Mouse (Mus musculus) hindbrain, embryonic 15.5 days (tissue): Measurements from ENCODE around the gene Lao1. TPM values are rescaled to one million over a fixed set of nuclear protein-coding genes. Genes with fewer than 3 reads are reported as not detected.

ENCODE experiments used
- ATAC-seq: fragments of 200-750 bp; cut with Nextera tagmentation; 2 replicates; pipeline ENCODE4 v1.8.0; 2017; ENCODE audit warnings: low read depth, moderate number of reproducible peaks, moderate TSS enrichment; ENCODE audit not compliant: low FRiP score
- H3K27ac ChIP-seq: fragments of 300-500 bp; sonication (generic); replicated peaks from 2 replicates; pipeline ENCODE4 v1.5.1; 2015; ENCODE audit warnings: mild to moderate bottlenecking, inconsistent platforms
- H3K27me3 ChIP-seq: fragments of 300-500 bp; sonication (generic); 2 replicates; pipeline ENCODE4 v1.6.1; 2015; ENCODE audit warnings: control low read depth, inconsistent platforms
- H3K36me3 ChIP-seq: fragments of 300-500 bp; sonication (generic); 2 replicates; pipeline ENCODE4 v1.6.1; 2015; ENCODE audit warnings: control low read depth, inconsistent platforms
- H3K4me1 ChIP-seq: fragments of 300-500 bp; sonication (generic); replicated peaks from 2 replicates; pipeline ENCODE4 v1.6.1; 2015; ENCODE audit warnings: control low read depth, inconsistent platforms
- H3K4me2 ChIP-seq: fragments of 300-500 bp; sonication (generic); 2 replicates; pipeline ENCODE4 v1.6.1; 2015; ENCODE audit warnings: moderate library complexity, mild to moderate bottlenecking, inconsistent platforms
- H3K4me3 ChIP-seq: fragments of 300-500 bp; sonication (generic); 2 replicates; pipeline ENCODE4 v1.5.1; 2015; ENCODE audit warnings: mild to moderate bottlenecking, inconsistent platforms
- H3K9ac ChIP-seq: fragments of 300-500 bp; sonication (generic); 2 replicates; pipeline ENCODE4 v1.6.1; 2015; ENCODE audit warnings: inconsistent platforms
- H3K9me3 ChIP-seq: fragments of 300-500 bp; sonication (generic); 2 replicates; pipeline ENCODE4 v1.6.1; 2016; ENCODE audit warnings: control low read depth, inconsistent platforms
- WGBS: fragments of 180-500 bp; shearing (Covaris S2); methylation state at CpG from one replicate; pipeline ENCODE4 v1.1.7; 2015; 5-methylcytosine and 5-hydroxymethylcytosine counted together
- polyA plus RNA-seq: library from polyadenylated mRNA; unstranded; fragments of >200 nt; fragmentation: Nextera tagmentation; extraction: Ambion mirVana; gene quantifications from 2 replicates; pipeline ENCODE4 v1.2.1, GENCODE M21; 2015

The Lao1 gene
- polyA plus RNA-seq, 1 experiment from 2014 or later = not detected

DNA sequence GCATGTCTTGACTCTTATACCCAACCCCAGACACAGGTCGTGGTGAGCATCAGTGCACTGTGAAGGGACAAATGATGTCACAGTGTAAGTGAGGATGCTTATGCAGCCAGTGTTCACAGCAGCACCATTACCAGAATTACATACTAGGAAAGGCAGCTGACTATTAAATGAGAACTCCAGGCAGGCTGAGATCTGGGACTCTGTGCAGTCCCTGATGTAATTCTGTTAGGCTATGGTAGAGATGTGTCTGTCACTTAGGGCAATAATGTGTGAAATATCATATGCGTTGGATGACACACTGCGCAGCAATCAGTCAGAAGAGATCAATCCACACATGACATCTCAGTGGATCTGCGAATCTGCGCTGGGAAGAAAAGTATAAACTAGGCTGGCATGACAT lies 55.7 kb downstream of the Lao1 start:
- Histone ChIP-seq H3K27me3 (no peaks in the 10 kb centered on the region), H3K36me3 (no peaks in the 10 kb centered on the region), H3K4me1 (peaks cover 9% of the 10 kb centered on the region), H3K9ac (no peak overlapping the region), H3K9me3 (no peaks in the 10 kb centered on the region), H3K4me3 (no peak overlapping the region), H3K4me2 (no peak overlapping the region), H3K27ac (no peak overlapping the region)
- WGBS = 67% methylated on average over 5 of the region's 5 CpGs
- peak; percentile 63; the same call in 1 of the 2 replicates for ATAC-seq

Other genes with a start within 250 kb of the Lao1 start
- not detected in 2 replicates for gene Olfr1340, start 241.4 kb upstream of the Lao1 start, polyA plus RNA-seq
- not detected in 2 replicates for gene Olfr1339, start 229.4 kb upstream of the Lao1 start, polyA plus RNA-seq
- gene Olfr1338, start 202.8 kb upstream of the Lao1 start, polyA plus RNA-seq = not detected in 2 replicates
- not detected in 2 replicates for gene Olfr1337, start 179.0 kb upstream of the Lao1 start, polyA plus RNA-seq
- gene Olfr1335, start 151.6 kb upstream of the Lao1 start, polyA plus RNA-seq = not detected in 2 replicates
- gene Olfr1333, start 125.3 kb upstream of the Lao1 start, polyA plus RNA-seq = not detected in 2 replicates
- gene Olfr1331, start 96.9 kb upstream of the Lao1 start, polyA plus RNA-seq = not detected in 2 replicates
- gene Olfr1330, start 73.0 kb upstream of the Lao1 start, polyA plus RNA-seq = not detected in 2 replicates
- not detected in 2 replicates for gene Olfr1329, start 44.1 kb upstream of the Lao1 start, polyA plus RNA-seq
- gene Olfr1328, start 23.0 kb upstream of the Lao1 start, polyA plus RNA-seq = not detected in 2 replicates
- gene Slc2a1, start 147.1 kb downstream of the Lao1 start, polyA plus RNA-seq = 89.6 and 90.3 TPM in 2 replicates
- 4.0 and 5.4 TPM in 2 replicates for gene Zfp691, start 212.6 kb downstream of the Lao1 start, polyA plus RNA-seq
- gene Ermap, start 228.4 kb downstream of the Lao1 start, polyA plus RNA-seq = 0.41 and 0.91 TPM in 2 replicates
- 221 and 231 TPM in 2 replicates for gene Svbp, start 233.7 kb downstream of the Lao1 start, polyA plus RNA-seq